In genomic region chr6:124967766-124968165, GRCm38 (mm10) we compare ENCODE assay signal across 8 mouse cellular contexts. TPM values are rescaled to one million over a fixed set of nuclear protein-coding genes. Genes with fewer than 3 reads are reported as not detected.
A peak's percentile ranks its signal among the peaks of the same experiment; 100 is the strongest.
DNase-seq lines count a peak whose midpoint lies in the region; ATAC-seq and TF ChIP-seq lines count a peak whose summit lies in the region.

No protein-coding gene starts in this region.

- no peaks in the 10 kb centered on the region; the same call in 1 of the 2 replicates for H3K27me3 ChIP-seq in liver, embryonic 12.5 days (replicated peaks)
- no peaks in the 10 kb centered on the region for H3K27me3 ChIP-seq in lung, postnatal 0 days (replicated peaks; ENCODE audit: insufficient read depth, low read length)

- peaks cover 20% of the 10 kb centered on the region for H3K4me1 ChIP-seq in liver, embryonic 12.5 days
- H3K4me1 ChIP-seq in bone marrow macrophage, adult 2 months (ENCODE audit: control insufficient read depth, insufficient read depth, low read length), result peaks cover 15% of the 10 kb centered on the region
- peaks cover 5% of the 10 kb centered on the region for H3K4me1 ChIP-seq in lung, postnatal 0 days (ENCODE audit: insufficient read depth, low read depth, low read length)

- no peak overlapping the region for H3K9ac ChIP-seq in liver, embryonic 12.5 days
- no peak overlapping the region for H3K9ac ChIP-seq in lung, postnatal 0 days (replicated peaks; ENCODE audit: low read depth)

- no peak overlapping the region for H3K4me2 ChIP-seq in liver, embryonic 12.5 days
- no peak overlapping the region for H3K4me2 ChIP-seq in lung, postnatal 0 days (replicated peaks; ENCODE audit: low read depth, low read length)

- peaks cover 6% of the 10 kb centered on the region for H3K36me3 ChIP-seq in liver, embryonic 12.5 days
- H3K36me3 ChIP-seq in lung, postnatal 0 days (ENCODE audit: insufficient read depth, low read length), result no peaks in the 10 kb centered on the region

- no peak overlapping the region for H3K27ac ChIP-seq in liver, embryonic 12.5 days
- no peak overlapping the region for H3K27ac ChIP-seq in bone marrow macrophage, adult 2 months (ENCODE audit: insufficient read depth, low read depth, low read length)
- H3K27ac ChIP-seq in gastrocnemius, adult 2 months, result no peak overlapping the region
- no peak overlapping the region for H3K27ac ChIP-seq in lung, postnatal 0 days (ENCODE audit: low read length)

- WGBS in liver, embryonic 12.5 days (ENCODE audit: insufficient replicate concordance), result 54% methylated on average over 4 of the region's 4 CpGs
- WGBS in lung, postnatal 0 days, result 56% methylated on average over 4 of the region's 4 CpGs

- no peak for TF ChIP-seq POLR2A in bone marrow macrophage, adult 2 months (IDR thresholded peaks at IDR 0.05; ENCODE audit: borderline replicate concordance, low read depth, low read length)

- no peak for ATAC-seq in CD4-positive, CD25-positive, alpha-beta regulatory T cell, adult 4 months
- ATAC-seq in liver, embryonic 12.5 days, result no peak
- no peak for ATAC-seq in lung, postnatal 0 days

- peak; percentile 77 for DNase-seq in CD4-positive, CD25-positive, alpha-beta regulatory T cell, adult 2 months (ENCODE audit: low read depth, low spot score)
- DNase-seq in liver, result peak; percentile 50
- DNase-seq in gastrocnemius, adult 2 months, result peak; percentile 64
- DNase-seq in lung, postnatal 0 days (ENCODE audit: low spot score), result peak; percentile 47
- peak; percentile 8 to 16 for DNase-seq in thymus, adult 18-20 months

- TF ChIP-seq CTCF in bone marrow macrophage, adult 2 months (IDR thresholded peaks at IDR 0.05; ENCODE audit: low read depth, low read length), result peak; percentile 32; the same call in 1 of the 2 replicates
- peak; percentile 77 for TF ChIP-seq CTCF in gastrocnemius, adult 2 months (IDR thresholded peaks at IDR 0.05)
- TF ChIP-seq CTCF in lung, postnatal 0 days (IDR thresholded peaks at IDR 0.05), result peak; percentile 67

- H3K9me3 ChIP-seq in liver, embryonic 12.5 days (replicated peaks), result no peaks in the 10 kb centered on the region
- H3K9me3 ChIP-seq in lung, postnatal 0 days (ENCODE audit: low read length), result no peaks in the 10 kb centered on the region

- TF ChIP-seq EP300 in lung, postnatal 0 days (IDR thresholded peaks at IDR 0.05), result no peak

- no peak overlapping the region for H3K4me3 ChIP-seq in liver, embryonic 12.5 days
- H3K4me3 ChIP-seq in bone marrow macrophage, adult 2 months (ENCODE audit: insufficient read depth, low read length), result no peak overlapping the region
- no peak overlapping the region for H3K4me3 ChIP-seq in gastrocnemius, adult 2 months
- H3K4me3 ChIP-seq in lung, postnatal 0 days (ENCODE audit: low read depth, low read length), result no peak overlapping the region

- intact Hi-C loops in gastrocnemius, adult 2 months (cut with DNase I), result loop anchor here (10.0 kb wide), 1 partner anchor 113 kb away; the partner anchor contains the start of gene P3h3

RNA-seq across cellular contexts. Expression of gene Cops7a, which starts 2.4 kb away (rescaled TPM):
- 10 to 100 TPM; 66.2 to 93.4 TPM for polyA plus RNA-seq in CD4-positive, CD25-positive, alpha-beta regulatory T cell, adult 4 months (2017; shearing (Covaris generic))
- 88.7 and 95.2 TPM in 2 replicates for polyA plus RNA-seq in liver, embryonic 12.5 days (2016; fragmentation: Nextera tagmentation; extraction: Ambion mirVana)
- polyA plus RNA-seq in bone marrow macrophage, adult 2 months (2012; ENCODE audit: insufficient read depth, insufficient read length, missing spikeins), result 49.3 and 58.7 TPM in 2 replicates
- 100 to 1,000 TPM; 108 to 115 TPM for total RNA-seq in gastrocnemius, adult 2 months (2021)
- 112 and 118 TPM in 2 replicates for polyA plus RNA-seq in lung, postnatal 0 days (2015; fragmentation: Nextera tagmentation; extraction: Ambion mirVana)

RNA-seq across cellular contexts. Expression of gene Pianp, which starts 28.7 kb away (rescaled TPM):
- polyA plus RNA-seq in CD4-positive, CD25-positive, alpha-beta regulatory T cell, adult 4 months (2017; shearing (Covaris generic)), result under 1 TPM in 1 of 2 experiments, not detected in 1; 0.15 TPM
- 0.11 TPM in 1 of 2 replicates, not detected in the other for polyA plus RNA-seq in liver, embryonic 12.5 days (2016; fragmentation: Nextera tagmentation; extraction: Ambion mirVana)
- polyA plus RNA-seq in bone marrow macrophage, adult 2 months (2012; ENCODE audit: insufficient read depth, insufficient read length, missing spikeins), result 5.5 and 7.2 TPM in 2 replicates
- under 1 TPM; 0.22 to 0.41 TPM for total RNA-seq in gastrocnemius, adult 2 months (2021)
- polyA plus RNA-seq in lung, postnatal 0 days (2015; fragmentation: Nextera tagmentation; extraction: Ambion mirVana), result 0.29 and 0.35 TPM in 2 replicates

RNA-seq across cellular contexts. Expression of gene Mlf2, which starts 36.6 kb away (rescaled TPM):
- polyA plus RNA-seq in CD4-positive, CD25-positive, alpha-beta regulatory T cell, adult 4 months (2017; shearing (Covaris generic)), result 10 to 100 TPM; 39.0 to 40.7 TPM
- 178 and 187 TPM in 2 replicates for polyA plus RNA-seq in liver, embryonic 12.5 days (2016; fragmentation: Nextera tagmentation; extraction: Ambion mirVana)
- 186 and 188 TPM in 2 replicates for polyA plus RNA-seq in bone marrow macrophage, adult 2 months (2012; ENCODE audit: insufficient read depth, insufficient read length, missing spikeins)
- 100 to 1,000 TPM; 202 to 204 TPM for total RNA-seq in gastrocnemius, adult 2 months (2021)
- polyA plus RNA-seq in lung, postnatal 0 days (2015; fragmentation: Nextera tagmentation; extraction: Ambion mirVana), result 289 and 300 TPM in 2 replicates

RNA-seq across cellular contexts. Expression of gene Zfp384, which starts 41.2 kb away (rescaled TPM):
- polyA plus RNA-seq in CD4-positive, CD25-positive, alpha-beta regulatory T cell, adult 4 months (2017; shearing (Covaris generic)), result 1 to 10 TPM; 3.9 to 4.4 TPM
- 6.6 and 7.2 TPM in 2 replicates for polyA plus RNA-seq in liver, embryonic 12.5 days (2016; fragmentation: Nextera tagmentation; extraction: Ambion mirVana)
- 82.7 and 83.1 TPM in 2 replicates for polyA plus RNA-seq in bone marrow macrophage, adult 2 months (2012; ENCODE audit: insufficient read depth, insufficient read length, missing spikeins)
- total RNA-seq in gastrocnemius, adult 2 months (2021), result 10 to 100 TPM; 24.4 to 28.0 TPM
- 8.6 and 9.9 TPM in 2 replicates for polyA plus RNA-seq in lung, postnatal 0 days (2015; fragmentation: Nextera tagmentation; extraction: Ambion mirVana)

RNA-seq across cellular contexts. Expression of gene Ptms, which starts 47.9 kb away (rescaled TPM):
- 10 to 100 TPM in 1 of 2 experiments, 1 to 10 TPM in 1; 5.4 to 10.6 TPM for polyA plus RNA-seq in CD4-positive, CD25-positive, alpha-beta regulatory T cell, adult 4 months (2017; shearing (Covaris generic))
- polyA plus RNA-seq in liver, embryonic 12.5 days (2016; fragmentation: Nextera tagmentation; extraction: Ambion mirVana), result 64.5 and 66.7 TPM in 2 replicates
- polyA plus RNA-seq in bone marrow macrophage, adult 2 months (2012; ENCODE audit: insufficient read depth, insufficient read length, missing spikeins), result 820 and 821 TPM in 2 replicates
- 10 to 100 TPM; 65.5 to 99.4 TPM for total RNA-seq in gastrocnemius, adult 2 months (2021)
- 533 and 563 TPM in 2 replicates for polyA plus RNA-seq in lung, postnatal 0 days (2015; fragmentation: Nextera tagmentation; extraction: Ambion mirVana)

Comparison
In these comparisons a context has a peak if more than half of its experiments do, and no peak if none do; other contexts are left out.
1. DNase-seq: peak in every context shown above with its lines; median percentile 77 in CD4-positive, CD25-positive, alpha-beta regulatory T cell, adult 2 months; 64 in gastrocnemius, adult 2 months; 50 in liver; 47 in lung, postnatal 0 days; 12 in thymus, adult 18-20 months.